Mouse (Mus musculus): ENCODE data around the gene Hectd4.

DNA sequence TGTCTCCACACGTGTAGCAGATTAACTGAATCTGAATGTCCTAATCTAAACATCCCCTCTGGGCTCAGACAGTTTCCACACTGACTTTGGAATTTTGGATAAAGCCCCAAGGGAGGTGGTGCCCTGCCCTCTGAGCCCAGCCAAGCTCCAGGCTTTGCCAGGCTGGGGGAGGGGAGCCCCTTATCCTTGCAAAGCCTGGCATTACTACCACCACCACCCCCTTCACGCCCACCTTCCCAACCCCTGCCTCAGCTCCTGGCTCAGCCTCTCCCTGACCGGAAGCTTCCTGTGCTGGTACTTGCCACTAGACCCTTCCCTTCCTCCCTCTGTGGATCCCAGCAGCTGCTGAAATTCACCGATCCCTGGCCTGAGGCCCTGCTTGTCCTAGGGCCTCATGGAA lies 167.1 kb downstream of the Hectd4 start:
- TF ChIP-seq CTCF (IDR thresholded peaks at IDR 0.05; ENCODE audit: extremely low read depth, insufficient read depth, low read length): no peak
- no peak for TF ChIP-seq POLR2A (IDR thresholded peaks at IDR 0.05; ENCODE audit: extremely low read depth, insufficient read depth, low read length)
